Mouse (Mus musculus) testis, adult 2 months (tissue): ENCODE results near the gene Slit1.

Experiments
- CTCF ChIP-seq: fragments of 200-500 bp; IDR thresholded peaks from 2 replicates; pipeline ENCODE4 v1.5.1; 2012; ENCODE audit warnings: low read depth, mild to moderate bottlenecking, inconsistent platforms, low read length, moderate library complexity; ENCODE audit not compliant: control insufficient read depth, insufficient read depth, insufficient replicate concordance
- POLR2A ChIP-seq: fragments of 200-500 bp; IDR thresholded peaks from 2 replicates; pipeline ENCODE4 v1.6.1; 2012; ENCODE audit warnings: low read depth, mild to moderate bottlenecking, inconsistent platforms, low read length, moderate library complexity; ENCODE audit not compliant: control insufficient read depth

DNA sequence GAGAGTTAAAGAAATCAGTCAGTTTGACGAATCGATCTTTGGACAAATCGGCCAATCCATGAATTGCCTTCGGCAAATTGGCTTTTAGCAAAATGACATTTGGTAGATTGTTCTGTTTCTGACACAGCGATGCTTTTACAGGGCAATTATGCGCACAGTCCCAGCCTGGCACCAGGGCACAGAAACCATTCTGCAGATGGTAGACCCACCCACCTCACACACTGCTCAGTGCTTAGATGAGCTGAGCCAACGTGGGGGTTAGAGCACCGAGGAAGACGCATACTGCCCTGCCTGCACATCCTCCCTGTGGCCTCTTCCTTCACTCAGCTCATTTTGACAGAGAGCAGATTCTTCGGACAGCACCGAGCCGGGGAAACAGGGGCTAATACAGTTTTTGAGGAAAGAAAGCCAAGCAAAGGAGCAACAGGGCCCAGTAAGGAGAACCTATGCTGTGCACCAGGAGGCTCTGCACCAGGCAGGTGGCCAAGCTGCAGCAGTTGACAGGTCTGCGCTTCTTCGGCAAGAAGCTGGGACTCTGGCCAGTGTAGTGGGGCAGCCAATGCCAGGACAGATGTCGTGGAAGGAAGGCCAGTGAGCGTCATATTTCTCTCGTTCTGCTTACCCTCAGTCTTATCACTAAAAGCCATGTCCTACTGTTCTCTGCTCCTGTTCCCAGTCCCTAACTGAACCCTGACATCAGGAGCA lies 83.0 kb downstream of the Slit1 start:
- TF ChIP-seq CTCF, result no peak
- no peak for TF ChIP-seq POLR2A
